Mouse (Mus musculus): ENCODE results near the gene Ildr1. TPM values are rescaled to one million over a fixed set of nuclear protein-coding genes. Genes with fewer than 3 reads are reported as not detected.
A peak's percentile ranks its signal among the peaks of the same experiment; 100 is the strongest.

The Ildr1 gene
- polyA plus RNA-seq (2015; fragmentation: Nextera tagmentation; extraction: Ambion mirVana) = 0.37 and 1.7 TPM in 2 replicates

DNA sequence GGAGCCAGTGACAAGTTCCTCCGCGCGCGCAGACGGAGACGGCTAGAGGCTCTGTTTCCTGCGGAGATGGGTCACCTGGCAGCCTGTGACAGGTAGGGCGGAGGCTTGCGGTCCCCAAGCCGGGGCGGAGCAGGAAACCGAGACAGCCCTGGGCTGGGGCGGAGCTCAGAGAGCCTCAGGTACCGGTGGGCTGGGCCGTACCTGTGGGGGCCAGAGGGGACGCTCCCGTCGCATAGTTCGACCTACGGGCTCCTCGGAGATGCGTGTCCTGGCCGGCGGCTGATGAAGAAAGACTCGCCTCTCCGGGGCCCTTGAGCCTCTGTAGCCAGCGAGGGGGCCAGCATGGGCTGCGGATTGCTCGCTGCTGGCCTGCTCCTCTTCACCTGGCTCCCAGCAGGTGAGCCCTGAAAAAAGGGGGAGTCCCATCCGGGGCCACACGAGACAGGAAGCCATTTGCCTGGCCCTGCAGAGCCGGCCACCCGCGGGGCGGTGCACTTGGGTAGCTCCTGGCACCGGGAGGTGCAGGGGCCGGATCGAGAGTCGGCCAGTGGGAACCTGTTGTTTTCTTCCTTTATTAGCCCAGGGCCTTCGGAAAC, at the start of gene Ildr1:
Ildr1 (plus strand) TSS at position 161 of the 596 bp plus-strand sequence.
- Histone ChIP-seq H3K4me1 (peaks cover 8% of the 10 kb centered on the region), H3K27me3 (replicated peaks) (peaks cover 28% of the 10 kb centered on the region), H3K36me3 (no peaks in the 10 kb centered on the region), H3K27ac (replicated peaks) (no peak within 1 kb of the TSS), H3K9ac (replicated peaks) (peak within 1 kb of the TSS; percentile 50), H3K4me3 (replicated peaks) (peak within 1 kb of the TSS; percentile 44), H3K9me3 (replicated peaks) (no peaks in the 10 kb centered on the region), H3K4me2 (peak within 1 kb of the TSS; percentile 85)
- peak; percentile 76 for ATAC-seq (ENCODE audit: low FRiP score)
- 2% methylated on average over 38 of the region's 40 CpGs for WGBS

DNA sequence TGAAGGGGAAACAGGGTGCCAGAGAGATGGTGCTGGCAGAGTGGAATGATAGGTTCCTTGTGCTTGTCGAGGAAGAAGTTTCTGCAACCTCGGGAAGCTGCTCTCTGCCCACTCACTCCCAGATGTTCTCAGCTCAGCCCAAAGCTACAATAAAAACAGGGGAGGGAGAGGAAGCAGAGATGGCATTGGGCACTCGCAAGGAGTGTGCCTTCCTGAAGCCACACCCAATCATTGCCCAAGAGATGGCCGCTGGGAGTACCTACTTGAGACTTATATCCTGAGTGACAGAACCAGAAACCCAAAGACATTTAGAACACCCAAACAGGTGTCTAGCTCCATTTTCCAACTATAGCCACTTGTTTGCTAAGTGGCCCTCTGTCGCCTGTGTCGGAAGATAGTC, 48.7 kb upstream of the Ildr1 start:
- H3K4me1 ChIP-seq = no peaks in the 10 kb centered on the region
- H3K27ac ChIP-seq (replicated peaks) = no peak overlapping the region
- H3K9ac ChIP-seq (replicated peaks) = no peak overlapping the region
- no peak overlapping the region for H3K4me3 ChIP-seq (replicated peaks)
- no peak overlapping the region for H3K4me2 ChIP-seq
- no peaks in the 10 kb centered on the region for H3K9me3 ChIP-seq (replicated peaks)
- WGBS = 95% methylated on average over 6 of the region's 6 CpGs
- H3K27me3 ChIP-seq (replicated peaks) = no peaks in the 10 kb centered on the region
- ATAC-seq (ENCODE audit: low FRiP score) = no peak
- H3K36me3 ChIP-seq = no peaks in the 10 kb centered on the region

DNA sequence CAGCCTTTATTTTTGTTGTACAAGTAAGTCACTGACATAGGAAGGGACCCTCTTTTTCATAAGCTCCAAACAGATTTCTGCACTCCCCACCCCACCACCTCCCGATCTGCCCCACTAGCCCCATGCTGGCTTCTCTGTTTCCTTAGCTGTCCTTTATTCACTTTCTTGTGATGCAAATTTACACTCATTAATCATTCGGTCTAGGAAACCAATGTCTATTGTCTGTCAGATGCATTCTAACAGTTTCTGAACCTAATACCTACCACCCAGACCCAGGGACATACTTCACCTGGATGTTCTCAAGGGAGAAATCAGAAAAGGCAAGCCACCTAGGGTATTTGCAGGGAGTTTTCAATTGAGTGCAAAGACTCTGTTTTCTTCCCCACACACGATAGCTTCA, 44.5 kb upstream of the Ildr1 start:
- Histone ChIP-seq H3K36me3 (no peaks in the 10 kb centered on the region), H3K27me3 (replicated peaks) (no peaks in the 10 kb centered on the region), H3K4me2 (no peak overlapping the region), H3K4me1 (no peaks in the 10 kb centered on the region), H3K9ac (replicated peaks) (no peak overlapping the region), H3K4me3 (replicated peaks) (no peak overlapping the region), H3K27ac (replicated peaks) (no peak overlapping the region), H3K9me3 (replicated peaks) (no peaks in the 10 kb centered on the region)
- WGBS = 13% methylated on average over 3 of the region's 3 CpGs
- ATAC-seq (ENCODE audit: low FRiP score) = no peak

DNA sequence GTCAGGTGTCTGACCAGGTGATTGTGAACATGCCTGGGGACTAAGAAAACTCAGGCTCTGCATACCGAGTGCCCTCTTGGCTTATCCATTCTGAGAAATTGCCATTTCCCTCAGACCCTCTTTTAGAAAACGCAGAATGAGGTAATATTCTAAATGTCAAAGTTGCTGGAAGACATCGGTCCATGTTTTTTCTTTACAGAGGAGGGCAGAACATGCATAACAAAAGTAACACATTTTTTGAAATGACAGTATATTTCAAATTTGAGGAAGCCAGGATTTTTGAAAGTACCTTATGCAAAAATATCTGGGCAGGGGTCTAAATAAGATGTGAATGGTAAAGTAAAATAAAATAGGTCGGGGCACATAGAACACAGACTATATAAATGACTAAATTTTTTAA, 43.3 kb upstream of the Ildr1 start:
- H3K27me3 ChIP-seq (replicated peaks) = no peaks in the 10 kb centered on the region
- no peaks in the 10 kb centered on the region for H3K9me3 ChIP-seq (replicated peaks)
- 93% methylated on average over 4 of the region's 4 CpGs for WGBS
- H3K36me3 ChIP-seq = no peaks in the 10 kb centered on the region
- H3K27ac ChIP-seq (replicated peaks) = no peak overlapping the region
- H3K9ac ChIP-seq (replicated peaks) = no peak overlapping the region
- H3K4me2 ChIP-seq = no peak overlapping the region
- no peak for ATAC-seq (ENCODE audit: low FRiP score)
- no peak overlapping the region for H3K4me3 ChIP-seq (replicated peaks)
- H3K4me1 ChIP-seq = no peaks in the 10 kb centered on the region

DNA sequence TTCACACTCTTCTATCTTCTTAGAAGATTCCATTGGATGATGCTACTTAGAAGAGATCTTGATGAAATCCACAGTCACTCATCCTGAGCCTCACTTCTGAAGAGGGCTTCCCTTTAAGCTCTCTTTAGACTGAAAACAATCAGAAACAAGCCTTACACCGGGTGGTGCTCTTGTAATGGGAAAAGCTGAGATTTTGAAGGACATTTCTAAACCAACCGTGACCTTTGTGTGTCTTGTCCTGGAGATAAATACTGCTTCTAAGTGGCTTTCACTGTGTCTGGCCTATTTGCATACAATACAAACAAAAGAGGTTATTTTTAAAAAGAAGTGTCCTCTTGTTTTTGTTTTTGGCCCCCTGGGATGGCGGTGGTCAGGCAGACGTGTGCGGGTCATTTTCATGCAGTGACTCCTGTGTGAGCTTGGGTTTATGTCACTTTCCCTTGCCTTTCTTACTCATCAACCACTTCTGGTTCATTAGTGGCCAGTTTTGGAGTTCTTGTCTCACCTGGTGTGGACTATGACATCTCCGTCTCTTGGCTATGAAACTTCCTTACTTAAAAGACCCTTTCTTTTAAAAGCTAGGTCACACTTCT, 42.5 kb upstream of the Ildr1 start:
- no peaks in the 10 kb centered on the region for H3K27me3 ChIP-seq (replicated peaks)
- WGBS = 77% methylated on average over 6 of the region's 6 CpGs
- H3K9me3 ChIP-seq (replicated peaks) = no peaks in the 10 kb centered on the region
- no peak overlapping the region for H3K9ac ChIP-seq (replicated peaks)
- no peak overlapping the region for H3K4me3 ChIP-seq (replicated peaks)
- no peak overlapping the region for H3K27ac ChIP-seq (replicated peaks)
- H3K4me2 ChIP-seq = no peak overlapping the region
- no peak for ATAC-seq (ENCODE audit: low FRiP score)
- no peaks in the 10 kb centered on the region for H3K36me3 ChIP-seq
- H3K4me1 ChIP-seq = no peaks in the 10 kb centered on the region

DNA sequence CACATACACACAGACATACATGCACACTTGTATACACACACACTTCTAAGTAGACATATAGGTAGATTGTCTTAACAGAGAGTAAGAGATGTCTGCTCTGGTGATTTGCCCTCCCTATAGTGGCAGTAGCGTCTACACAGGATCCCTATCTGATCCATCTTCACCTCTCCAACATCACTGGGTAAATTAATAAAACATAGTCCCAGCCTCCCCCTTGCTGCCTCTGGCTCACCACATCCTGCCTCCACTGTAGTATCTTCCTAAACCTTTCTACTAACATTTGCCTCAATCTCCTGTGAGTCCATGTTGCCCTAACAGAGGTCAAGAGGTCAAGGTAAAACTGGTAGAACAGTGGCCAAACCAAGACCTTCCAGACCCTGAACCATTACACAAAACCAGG, 38.6 kb upstream of the Ildr1 start:
- H3K4me2 ChIP-seq = no peak overlapping the region
- peaks cover 3% of the 10 kb centered on the region; the same call in 1 of the 2 replicates for H3K9me3 ChIP-seq (replicated peaks)
- no peaks in the 10 kb centered on the region for H3K27me3 ChIP-seq (replicated peaks)
- H3K36me3 ChIP-seq = no peaks in the 10 kb centered on the region
- no peak overlapping the region for H3K27ac ChIP-seq (replicated peaks)
- H3K9ac ChIP-seq (replicated peaks) = no peak overlapping the region
- ATAC-seq (ENCODE audit: low FRiP score) = no peak
- no peak overlapping the region for H3K4me3 ChIP-seq (replicated peaks)
- H3K4me1 ChIP-seq = no peaks in the 10 kb centered on the region
- WGBS = 100% methylated on average over 1 of the region's 1 CpGs

DNA sequence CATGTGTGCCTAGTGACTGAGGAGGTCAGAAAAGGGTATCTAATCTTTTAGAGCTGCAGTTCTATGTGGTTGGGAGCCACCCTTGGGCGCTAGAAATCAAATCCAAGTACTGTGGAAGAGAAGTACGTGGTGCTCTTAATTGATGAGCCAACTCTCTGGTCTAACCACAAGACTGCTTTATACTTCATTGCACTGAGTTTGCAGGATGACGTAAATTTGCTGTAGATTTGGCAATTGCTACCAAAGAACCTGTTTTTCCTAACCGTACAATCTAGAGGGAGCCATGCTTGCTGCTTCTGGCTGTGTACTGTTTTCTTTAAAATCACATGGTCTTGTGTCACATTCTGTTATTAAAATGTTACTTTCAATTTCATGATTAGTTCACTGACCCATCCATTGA, 37.9 kb upstream of the Ildr1 start:
- Histone ChIP-seq H3K9me3 (replicated peaks) (peaks cover 3% of the 10 kb centered on the region; the same call in 1 of the 2 replicates), H3K36me3 (no peaks in the 10 kb centered on the region), H3K27me3 (replicated peaks) (no peaks in the 10 kb centered on the region), H3K4me2 (no peak overlapping the region), H3K4me3 (replicated peaks) (no peak overlapping the region), H3K4me1 (no peaks in the 10 kb centered on the region), H3K9ac (replicated peaks) (no peak overlapping the region), H3K27ac (replicated peaks) (no peak overlapping the region)
- ATAC-seq (ENCODE audit: low FRiP score) = no peak
- 87% methylated on average over 4 of the region's 4 CpGs for WGBS

DNA sequence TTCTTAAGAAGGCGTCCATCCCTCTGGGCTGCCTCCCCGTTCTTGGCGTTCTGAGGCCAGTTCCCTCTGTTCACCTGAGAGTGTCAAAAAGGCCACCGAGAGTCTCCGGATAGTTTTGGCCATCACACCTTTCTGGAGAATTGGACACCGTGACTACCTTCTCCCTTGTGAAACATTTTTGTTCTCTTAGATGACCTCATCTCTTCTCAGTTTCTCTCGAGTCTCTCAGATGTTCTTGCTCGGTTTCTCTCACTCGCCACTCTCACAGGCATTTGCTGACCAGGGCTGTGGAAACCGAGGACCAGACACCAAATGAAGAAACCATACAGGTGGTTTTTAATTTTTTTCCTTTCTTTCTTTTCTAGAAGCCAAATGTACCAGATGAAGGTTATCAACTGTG, 32.4 kb upstream of the Ildr1 start:
- H3K4me1 ChIP-seq = no peaks in the 10 kb centered on the region
- WGBS = 88% methylated on average over 10 of the region's 10 CpGs
- no peaks in the 10 kb centered on the region for H3K27me3 ChIP-seq (replicated peaks)
- no peak overlapping the region for H3K4me3 ChIP-seq (replicated peaks)
- no peaks in the 10 kb centered on the region for H3K36me3 ChIP-seq
- ATAC-seq (ENCODE audit: low FRiP score) = no peak
- no peak overlapping the region for H3K4me2 ChIP-seq
- no peak overlapping the region for H3K9ac ChIP-seq (replicated peaks)
- H3K9me3 ChIP-seq (replicated peaks) = peaks cover 3% of the 10 kb centered on the region; the same call in 1 of the 2 replicates
- no peak overlapping the region for H3K27ac ChIP-seq (replicated peaks)

DNA sequence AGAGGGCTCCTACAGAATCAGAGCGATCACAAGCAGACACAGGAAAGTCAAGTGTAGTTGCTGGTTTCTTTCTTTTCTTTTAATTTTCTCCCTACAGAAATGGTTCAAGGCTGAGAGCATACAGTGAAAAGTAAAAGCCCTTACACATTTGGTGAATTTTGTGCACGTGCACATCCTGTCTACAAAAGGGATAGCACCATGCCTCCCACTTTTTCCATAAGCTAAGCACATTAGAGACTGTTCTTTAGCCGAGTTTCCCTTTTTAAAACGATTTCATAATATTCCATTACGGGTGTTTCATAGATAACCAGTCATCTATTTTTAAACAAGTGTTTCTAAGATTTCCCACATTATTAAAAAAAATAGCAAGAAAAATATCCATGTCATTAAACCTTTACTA, 30.3 kb upstream of the Ildr1 start:
- Histone ChIP-seq H3K4me1 (no peaks in the 10 kb centered on the region), H3K9me3 (replicated peaks) (no peaks in the 10 kb centered on the region), H3K27me3 (replicated peaks) (no peaks in the 10 kb centered on the region), H3K4me2 (no peak overlapping the region), H3K9ac (replicated peaks) (no peak overlapping the region), H3K4me3 (replicated peaks) (no peak overlapping the region), H3K36me3 (no peaks in the 10 kb centered on the region), H3K27ac (replicated peaks) (no peak overlapping the region)
- no peak for ATAC-seq (ENCODE audit: low FRiP score)
- WGBS = 87% methylated on average over 5 of the region's 5 CpGs

DNA sequence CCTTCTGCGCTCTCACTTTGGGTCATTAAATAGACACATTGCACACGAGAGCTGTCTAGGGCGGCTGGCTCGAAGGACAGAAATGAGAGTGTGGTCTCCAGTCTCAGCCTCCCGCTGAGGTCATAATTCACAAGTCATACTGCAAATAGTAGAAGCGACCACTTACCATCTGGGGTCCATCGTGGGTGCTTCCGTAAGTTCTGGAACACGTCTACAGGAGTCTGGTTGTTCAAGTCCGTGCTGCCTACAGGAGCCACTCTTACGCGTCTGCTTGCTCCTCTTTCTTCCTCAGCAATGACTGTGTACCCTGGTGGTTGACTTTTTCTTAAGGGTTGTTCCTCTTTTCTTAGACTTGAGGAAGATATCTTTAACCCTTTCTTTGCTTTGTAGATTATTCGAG, 28.0 kb upstream of the Ildr1 start, which contains the start of gene Cd86:
Cd86 (minus strand) TSS at position 300 of the 400 bp plus-strand sequence.
- H3K36me3 ChIP-seq = no peaks in the 10 kb centered on the region
- no peak for ATAC-seq (ENCODE audit: low FRiP score)
- H3K4me2 ChIP-seq = no peak within 1 kb of the TSS
- H3K27me3 ChIP-seq (replicated peaks) = no peaks in the 10 kb centered on the region
- H3K4me3 ChIP-seq (replicated peaks) = no peak within 1 kb of the TSS
- H3K9me3 ChIP-seq (replicated peaks) = no peaks in the 10 kb centered on the region
- no peak within 1 kb of the TSS for H3K27ac ChIP-seq (replicated peaks)
- 70% methylated on average over 13 of the region's 13 CpGs for WGBS
- no peaks in the 10 kb centered on the region for H3K4me1 ChIP-seq
- H3K9ac ChIP-seq (replicated peaks) = no peak within 1 kb of the TSS

DNA sequence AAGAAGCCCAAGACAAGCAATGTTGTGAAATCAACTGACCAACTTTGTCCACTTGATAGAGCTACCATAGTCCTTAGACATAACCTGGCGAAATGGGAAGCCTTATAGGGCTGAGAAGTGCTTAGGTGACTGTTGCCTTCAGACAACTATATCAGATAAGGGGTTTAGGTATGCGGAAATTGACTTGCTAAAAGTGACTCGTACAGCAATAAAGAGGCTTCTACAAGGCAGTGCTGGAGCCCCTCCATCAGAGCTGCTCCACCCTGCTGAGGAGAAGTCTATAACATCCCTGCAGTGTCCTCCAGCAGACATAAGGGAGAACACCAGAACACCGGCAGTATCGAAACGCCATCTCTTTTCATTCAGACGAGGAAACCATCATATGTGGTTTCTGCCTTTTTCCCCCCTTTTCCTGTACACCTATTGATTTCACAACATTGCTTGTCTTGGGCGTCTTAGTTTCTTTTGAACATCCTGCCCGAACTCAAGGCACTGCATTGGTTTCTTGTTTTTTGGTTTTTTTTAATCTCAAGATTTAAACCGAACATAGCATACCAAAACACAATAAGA, 27.2 kb upstream of the Ildr1 start:
- WGBS = 93% methylated on average over 10 of the region's 10 CpGs

DNA sequence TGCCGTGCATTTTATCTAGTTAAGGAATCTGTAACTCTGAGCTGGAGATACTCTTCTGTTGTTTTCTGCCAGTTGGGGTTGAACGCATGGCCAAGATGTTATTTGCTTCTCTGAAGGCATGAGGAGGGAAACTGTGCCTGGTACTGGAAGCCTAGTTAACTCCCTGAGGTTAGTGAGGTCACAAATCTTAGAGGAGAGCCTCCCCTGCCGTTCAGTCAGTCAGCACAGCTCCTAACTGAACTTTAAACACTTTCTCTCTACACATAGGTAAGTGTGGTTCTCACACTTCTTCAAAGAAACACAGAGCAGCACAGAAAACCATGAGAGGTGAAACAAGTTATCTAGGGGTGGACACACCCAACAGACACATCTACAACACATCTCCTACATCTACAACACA, 23.2 kb upstream of the Ildr1 start:
- WGBS = 83% methylated on average over 3 of the region's 3 CpGs
- Histone ChIP-seq H3K4me3 (replicated peaks) (no peak overlapping the region), H3K9me3 (replicated peaks) (no peaks in the 10 kb centered on the region), H3K27me3 (replicated peaks) (no peaks in the 10 kb centered on the region), H3K27ac (replicated peaks) (no peak overlapping the region), H3K9ac (replicated peaks) (no peak overlapping the region), H3K36me3 (no peaks in the 10 kb centered on the region), H3K4me2 (no peak overlapping the region), H3K4me1 (no peaks in the 10 kb centered on the region)
- ATAC-seq (ENCODE audit: low FRiP score) = no peak

More for the DNA sequence above, 27.2 kb upstream of the Ildr1 start:
- Histone ChIP-seq H3K4me3 (replicated peaks) (no peak overlapping the region), H3K27ac (replicated peaks) (no peak overlapping the region), H3K9ac (replicated peaks) (no peak overlapping the region), H3K4me2 (no peak overlapping the region), H3K36me3 (no peaks in the 10 kb centered on the region), H3K9me3 (replicated peaks) (no peaks in the 10 kb centered on the region), H3K27me3 (replicated peaks) (no peaks in the 10 kb centered on the region), H3K4me1 (no peaks in the 10 kb centered on the region)
- no peak for ATAC-seq (ENCODE audit: low FRiP score)
